Mouse (Mus musculus) right cerebral cortex, postnatal 4 days (tissue): Measurements from ENCODE around the gene Ispd.
A peak's percentile ranks its signal among the peaks of the same experiment; 100 is the strongest.

Source experiments
- DNase-seq: peaks from one replicate; pipeline ENCODE4 v3.0.0-alpha.2; 2022

Ispd gene

DNA sequence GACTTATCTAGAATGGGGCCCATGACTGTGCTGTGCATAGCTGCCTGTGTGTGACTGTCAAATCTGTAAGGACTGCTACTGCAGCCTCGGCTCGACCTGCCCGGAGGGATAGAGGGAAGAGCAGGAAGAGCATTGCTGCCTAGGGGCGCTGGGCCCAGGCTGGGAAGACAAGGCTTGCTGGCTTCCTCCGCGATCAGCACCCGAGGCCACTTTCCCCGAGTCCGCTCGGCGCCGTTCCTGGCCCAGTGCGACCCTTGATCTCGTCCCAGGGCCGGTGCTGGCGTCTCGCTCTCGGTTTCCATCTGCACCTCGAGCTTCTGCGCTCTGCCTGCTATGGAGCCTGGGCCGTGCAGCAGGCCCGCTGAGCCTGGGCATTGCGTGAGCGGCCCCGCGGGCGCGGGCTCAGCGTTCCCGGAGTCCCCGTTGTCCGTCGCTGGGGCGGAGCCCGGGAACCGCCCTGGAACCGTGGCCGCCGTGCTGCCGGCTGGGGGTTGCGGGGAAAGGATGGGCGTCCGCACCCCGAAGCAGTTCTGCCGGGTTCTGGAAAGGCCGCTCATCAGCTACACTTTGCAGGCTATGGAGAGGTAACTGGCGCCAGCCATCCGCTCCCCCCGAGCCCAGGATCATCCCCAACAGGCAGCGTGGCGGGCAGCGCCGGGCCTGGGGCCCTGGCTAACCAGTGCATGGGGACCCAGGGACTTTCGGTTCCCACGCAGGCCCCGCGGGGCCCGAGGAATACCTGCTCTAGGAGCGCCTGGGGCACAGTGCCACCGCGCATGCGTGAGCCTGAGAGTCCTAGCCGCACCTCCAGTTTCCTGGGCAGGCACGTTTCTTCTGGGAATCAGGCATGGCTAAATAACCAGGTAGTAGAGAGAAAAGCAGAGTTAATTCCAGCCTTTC lies at the start of gene Ispd, which contains the start of gene D630036H23Rik:
Gene Ispd (plus strand): TSS at position 10 of the 900 bp plus-strand sequence.
Gene D630036H23Rik (minus strand): TSS at position 741 of the 900 bp plus-strand sequence.
- peak; percentile 81 for DNase-seq

GRCm38 (mm10) chr12:36332676-36333075 lies 48.6 kb upstream of the Ispd start:
- DNase-seq, result no peak

GRCm38 (mm10) chr12:36333837-36334281 lies 47.4 kb upstream of the Ispd start:
- DNase-seq, result no peak

DNA sequence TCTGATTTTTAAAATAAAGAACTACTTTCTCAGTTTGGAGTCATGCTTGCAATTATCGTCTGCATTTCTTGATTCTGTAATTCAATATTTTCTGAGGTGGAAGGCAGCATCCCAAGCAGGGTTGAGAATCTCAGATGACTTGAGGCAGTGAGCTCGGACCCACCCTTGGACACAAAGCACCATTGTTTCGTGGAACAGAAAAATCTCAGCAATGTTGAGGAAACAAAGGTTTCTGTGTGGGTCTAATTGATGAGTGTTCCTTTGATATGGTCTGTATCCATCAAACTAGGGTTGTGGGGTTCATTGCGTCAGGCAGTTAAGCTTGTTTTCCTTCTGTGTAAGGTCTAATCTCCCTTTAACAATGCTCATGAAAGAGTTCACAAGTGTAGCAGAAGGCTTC lies 37.1 kb upstream of the Ispd start:
- no peak for DNase-seq

- no peak for DNase-seq
Measured at GRCm38 (mm10) chr12:36360064-36360463, 21.2 kb upstream of the Ispd start.

GRCm38 (mm10) chr12:36360693-36361092 lies 20.6 kb upstream of the Ispd start:
- no peak for DNase-seq

GRCm38 (mm10) chr12:36364013-36364412 lies 17.2 kb upstream of the Ispd start:
- DNase-seq, result no peak

GRCm38 (mm10) chr12:36373237-36373998 lies 7.8 kb upstream of the Ispd start:
- DNase-seq, result no peak

- DNase-seq, result peak; percentile 6
Measured at GRCm38 (mm10) chr12:36376391-36376790, 4.9 kb upstream of the Ispd start.

GRCm38 (mm10) chr12:36380254-36380653 lies 996 bp upstream of the Ispd start:
- no peak for DNase-seq

DNA sequence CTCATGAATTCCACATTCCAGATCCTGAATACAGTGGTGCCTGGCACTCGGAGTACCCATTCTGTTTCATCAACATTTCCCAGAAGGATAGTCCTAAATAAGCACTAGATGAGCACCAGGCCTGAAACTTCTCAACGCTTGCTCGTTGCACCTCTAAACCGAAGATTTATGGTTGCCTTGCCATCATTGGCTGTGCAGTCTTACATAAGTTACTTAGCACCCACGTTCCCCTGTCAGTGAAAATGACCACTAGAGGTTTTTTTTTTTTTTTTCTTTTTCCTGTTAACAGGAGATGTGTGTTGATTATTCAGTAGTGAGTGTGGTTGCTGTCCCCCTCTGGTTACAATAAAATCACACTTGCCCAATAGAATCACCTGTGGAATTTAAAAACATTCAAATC lies 444 bp upstream of the Ispd start:
- no peak for DNase-seq

DNA sequence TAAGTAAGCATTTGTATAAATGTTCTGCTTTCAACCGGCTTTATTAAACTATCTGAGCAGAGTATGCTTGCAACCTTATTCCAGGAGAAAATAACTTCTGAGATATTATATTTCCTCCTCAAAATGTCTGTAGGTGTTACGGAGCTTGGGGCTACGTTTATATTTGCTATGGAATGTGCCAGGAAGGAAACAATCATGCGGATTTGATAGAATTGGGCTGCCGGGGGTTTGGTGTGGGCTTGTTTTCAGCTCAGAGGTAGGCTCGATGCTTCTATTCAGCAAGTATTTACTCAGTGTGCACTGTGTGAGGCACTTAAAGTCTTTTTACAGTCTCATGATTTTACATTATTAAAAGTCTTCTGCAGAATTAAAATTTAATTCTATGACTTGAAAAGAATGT lies 4.1 kb downstream of the Ispd start:
- DNase-seq, result no peak

- no peak for DNase-seq
Measured at GRCm38 (mm10) chr12:36386991-36387390, 5.7 kb downstream of the Ispd start.

DNA sequence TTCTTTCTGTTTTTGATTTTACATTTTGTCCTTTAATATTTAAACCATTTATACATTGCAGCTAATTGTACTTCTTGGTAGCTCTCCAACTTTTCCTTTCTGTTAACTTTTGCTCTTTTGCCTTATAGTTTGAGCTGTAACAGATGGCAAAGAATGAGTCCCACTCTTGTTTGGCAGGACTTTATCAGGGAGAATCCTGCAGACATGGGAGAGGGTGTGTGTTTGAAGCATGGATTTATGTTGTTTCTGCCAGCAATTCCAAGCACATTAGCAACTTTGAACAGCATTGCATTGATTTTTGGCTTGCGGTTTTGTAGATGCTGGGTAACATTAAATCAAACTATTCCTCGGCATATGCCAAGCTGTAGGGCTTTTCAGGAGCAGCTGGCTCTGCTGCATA lies 13.9 kb downstream of the Ispd start:
- DNase-seq, result no peak

GRCm38 (mm10) chr12:36423677-36424076 lies 42.4 kb downstream of the Ispd start:
- no peak for DNase-seq

GRCm38 (mm10) chr12:36425258-36425657 lies 44.0 kb downstream of the Ispd start:
- DNase-seq, result no peak

DNA sequence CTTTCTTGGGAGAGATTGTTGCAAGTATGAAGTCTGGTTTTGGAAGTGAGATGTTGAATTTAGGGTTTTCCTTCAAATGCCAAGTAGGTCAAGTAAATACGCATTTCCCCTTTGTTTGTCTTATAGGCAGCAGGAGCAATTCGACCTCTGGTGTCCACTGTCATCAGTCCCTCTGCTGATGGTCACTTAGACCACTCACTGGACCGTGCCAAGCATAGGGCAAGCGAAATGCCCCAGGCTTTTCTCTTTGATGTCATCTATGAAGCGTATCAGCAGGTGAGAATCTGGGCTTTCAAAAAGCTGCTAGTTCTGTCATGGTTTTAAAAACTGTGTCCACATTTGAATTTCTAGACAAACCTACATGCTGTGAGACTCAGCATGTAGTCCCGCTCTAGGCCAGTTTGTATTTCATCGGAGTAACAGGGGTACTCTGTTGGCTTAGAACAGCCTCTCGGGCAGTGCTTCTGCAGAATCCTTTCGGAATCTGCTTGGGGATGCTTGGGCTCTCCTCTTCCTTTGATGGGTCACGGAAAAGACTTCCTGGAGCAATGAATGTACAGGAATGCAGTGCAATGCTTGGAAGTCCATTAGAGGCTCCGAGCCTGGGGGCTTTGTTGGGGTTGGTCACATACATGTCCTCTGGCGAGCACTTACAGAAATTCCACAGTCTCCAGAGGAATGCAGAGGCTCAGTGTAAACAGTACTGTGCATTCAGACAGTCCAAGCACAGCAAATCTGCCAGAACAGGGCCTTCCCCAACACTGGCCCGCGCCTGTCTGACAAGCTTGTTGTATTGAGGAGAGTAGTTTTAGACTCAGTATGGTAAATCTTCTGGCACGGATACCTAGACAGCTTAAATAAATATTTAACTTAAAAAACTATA lies 45.2 kb downstream of the Ispd start:
- DNase-seq, result no peak

- DNase-seq, result no peak
Measured at GRCm38 (mm10) chr12:36436956-36437355, 55.7 kb downstream of the Ispd start.

GRCm38 (mm10) chr12:36439396-36439795 lies 58.1 kb downstream of the Ispd start:
- DNase-seq, result no peak

- DNase-seq, result no peak
Measured at GRCm38 (mm10) chr12:36456002-36456401, 74.8 kb downstream of the Ispd start.

DNA sequence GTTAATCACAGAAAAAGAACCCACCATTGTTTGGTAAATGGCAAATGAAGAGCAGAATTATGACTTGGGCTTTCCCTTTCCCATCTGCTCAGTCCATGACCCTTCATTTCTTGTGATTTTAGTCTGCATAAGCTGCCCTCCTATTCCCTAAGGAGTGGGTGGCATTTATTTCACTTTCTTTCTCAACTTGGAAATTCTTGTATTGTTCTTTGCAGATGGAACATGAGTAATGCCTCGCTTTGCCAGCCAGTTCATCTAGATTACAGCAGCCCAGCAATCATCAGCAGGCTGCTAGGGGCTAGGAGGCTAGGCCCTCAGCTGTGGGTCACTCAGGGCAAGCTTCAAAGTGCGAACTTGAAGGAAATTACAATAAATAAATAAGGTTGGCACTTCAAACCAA lies 76.5 kb downstream of the Ispd start:
- DNase-seq, result no peak

GRCm38 (mm10) chr12:36468325-36469044 lies 87.2 kb downstream of the Ispd start:
- no peak for DNase-seq
